Mouse (Mus musculus) limb, embryonic 12.5 days (tissue): Measurements from ENCODE around the gene Glyctk. TPM values are rescaled to one million over a fixed set of nuclear protein-coding genes. Genes with fewer than 3 reads are reported as not detected.
A peak's percentile ranks its signal among the peaks of the same experiment; 100 is the strongest.

Experiments
- ATAC-seq: fragments of 200-750 bp; cut with Nextera tagmentation; 2 replicates; pipeline ENCODE4 v1.8.0; 2017; ENCODE audit warnings: low read depth, moderate TSS enrichment; ENCODE audit not compliant: insufficient number of reproducible peaks, insufficient read depth, low FRiP score, low TSS enrichment
- H3K27ac ChIP-seq: fragments of 300-500 bp; sonication (generic); 2 replicates; pipeline ENCODE4 v1.5.1; 2016; ENCODE audit warnings: mild to moderate bottlenecking, moderate library complexity
- H3K27me3 ChIP-seq: fragments of 300-500 bp; sonication (generic); 2 replicates; pipeline ENCODE4 v1.6.1; 2016; ENCODE audit warnings: mild to moderate bottlenecking, moderate library complexity
- H3K36me3 ChIP-seq: fragments of 300-500 bp; sonication (generic); 2 replicates; pipeline ENCODE4 v1.6.1; 2016; ENCODE audit warnings: mild to moderate bottlenecking, moderate library complexity
- H3K4me1 ChIP-seq: fragments of 300-500 bp; sonication (generic); replicated peaks from 2 replicates; pipeline ENCODE4 v1.6.1; 2016
- H3K4me2 ChIP-seq: fragments of 300-500 bp; sonication (generic); 2 replicates; pipeline ENCODE4 v1.6.1; 2016; ENCODE audit warnings: mild to moderate bottlenecking, moderate library complexity
- H3K4me3 ChIP-seq: fragments of 300-500 bp; sonication (generic); replicated peaks from 2 replicates; pipeline ENCODE4 v1.5.1; 2016; ENCODE audit warnings: mild to moderate bottlenecking
- H3K9ac ChIP-seq: fragments of 300-500 bp; sonication (generic); replicated peaks from 2 replicates; pipeline ENCODE4 v1.6.1; 2016; ENCODE audit warnings: mild to moderate bottlenecking, moderate library complexity
- H3K9me3 ChIP-seq: fragments of 300-500 bp; sonication (generic); 2 replicates; pipeline ENCODE4 v1.6.1; 2016; ENCODE audit warnings: mild to moderate bottlenecking, moderate library complexity
- WGBS: fragments of 180-500 bp; shearing (Covaris S2); methylation state at CpG from one replicate; pipeline ENCODE4 v1.1.7; 2016; 5-methylcytosine and 5-hydroxymethylcytosine counted together
- polyA plus RNA-seq: library from polyadenylated mRNA; unstranded; fragments of >200 nt; fragmentation: Nextera tagmentation; extraction: Ambion mirVana; gene quantifications from 2 replicates; pipeline ENCODE4 v1.2.1, GENCODE M21; 2016

Gene Glyctk
- polyA plus RNA-seq, 1 experiment from 2014 or later: 2.8 TPM

DNA sequence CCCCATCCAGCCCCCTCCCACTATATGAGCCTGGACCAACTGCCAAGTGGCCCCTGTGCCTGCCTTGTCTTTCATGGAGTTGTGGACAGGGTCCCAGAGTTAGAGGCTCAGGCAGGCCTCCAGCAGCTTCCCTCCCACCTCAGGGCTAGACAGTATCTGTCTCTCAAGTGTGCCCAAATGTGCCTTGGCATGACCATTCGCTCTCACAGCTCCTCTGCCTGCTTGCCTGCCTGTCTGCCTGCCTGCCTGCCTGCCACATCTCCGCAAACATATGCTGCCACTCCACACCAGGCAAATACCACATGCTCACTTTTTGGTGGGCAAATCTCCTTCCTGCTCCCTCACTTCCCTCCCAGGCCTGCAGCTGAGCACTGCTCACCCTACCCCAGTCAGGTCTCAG is 12.4 kb downstream of the Glyctk start:
- no peak for ATAC-seq
- Histone ChIP-seq H3K36me3 (no peaks in the 10 kb centered on the region), H3K27me3 (peaks cover 66% of the 10 kb centered on the region), H3K4me2 (no peak overlapping the region), H3K4me3 (no peak overlapping the region), H3K9me3 (no peaks in the 10 kb centered on the region), H3K9ac (no peak overlapping the region), H3K4me1 (peaks cover 22% of the 10 kb centered on the region), H3K27ac (no peak overlapping the region)
- 75% methylated on average over 2 of the region's 2 CpGs for WGBS

DNA sequence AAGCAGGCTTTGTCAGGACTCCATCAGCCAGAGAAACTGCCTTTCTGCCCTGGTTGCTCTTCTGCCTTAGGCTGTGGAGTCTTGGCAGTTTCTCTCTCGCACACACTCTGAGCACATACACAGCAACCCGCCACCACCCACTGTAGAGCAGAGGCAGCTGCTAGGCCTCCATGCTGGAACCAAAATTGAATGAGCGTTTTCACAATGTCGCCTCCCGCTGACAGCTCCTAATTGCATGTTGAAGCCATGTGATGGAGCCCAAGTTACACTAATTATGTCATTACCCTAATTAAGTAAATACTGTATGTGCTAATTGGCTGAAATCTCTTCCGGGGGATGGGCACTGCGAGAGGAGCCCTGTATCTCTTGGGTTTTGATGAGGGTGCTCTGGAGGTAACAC is 13.8 kb downstream of the Glyctk start:
- 73% methylated on average over 7 of the region's 7 CpGs for WGBS
- Histone ChIP-seq H3K27ac (no peak overlapping the region), H3K4me2 (no peak overlapping the region), H3K9me3 (no peaks in the 10 kb centered on the region), H3K27me3 (peaks cover 52% of the 10 kb centered on the region), H3K36me3 (no peaks in the 10 kb centered on the region), H3K4me1 (peaks cover 30% of the 10 kb centered on the region), H3K4me3 (no peak overlapping the region), H3K9ac (no peak overlapping the region)
- no peak for ATAC-seq

DNA sequence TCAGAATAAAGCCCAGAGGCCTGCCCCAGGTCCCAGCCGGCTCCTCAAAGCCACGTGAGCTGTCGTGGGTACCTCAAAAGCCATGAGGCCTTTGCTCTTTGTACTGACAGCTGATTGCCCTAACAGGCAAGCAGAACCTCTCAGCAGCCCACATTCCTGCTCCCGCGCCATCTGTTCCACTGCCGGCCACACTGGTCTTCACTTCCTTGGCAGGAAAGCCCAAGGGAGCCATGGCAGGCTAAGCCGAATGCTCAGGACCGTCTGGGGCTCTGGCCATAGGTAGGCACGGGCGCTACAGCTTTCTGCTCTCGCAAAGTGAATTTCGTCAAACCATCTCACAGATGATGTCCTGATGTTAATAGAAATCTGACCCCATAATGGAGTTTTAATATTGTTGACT is 16.0 kb downstream of the Glyctk start:
- WGBS: 77% methylated on average over 12 of the region's 12 CpGs
- Histone ChIP-seq H3K4me2 (no peak overlapping the region), H3K9me3 (no peaks in the 10 kb centered on the region), H3K9ac (no peak overlapping the region), H3K4me1 (peaks cover 14% of the 10 kb centered on the region), H3K4me3 (no peak overlapping the region), H3K27me3 (peaks cover 30% of the 10 kb centered on the region), H3K36me3 (no peaks in the 10 kb centered on the region), H3K27ac (no peak overlapping the region)
- no peak for ATAC-seq

DNA sequence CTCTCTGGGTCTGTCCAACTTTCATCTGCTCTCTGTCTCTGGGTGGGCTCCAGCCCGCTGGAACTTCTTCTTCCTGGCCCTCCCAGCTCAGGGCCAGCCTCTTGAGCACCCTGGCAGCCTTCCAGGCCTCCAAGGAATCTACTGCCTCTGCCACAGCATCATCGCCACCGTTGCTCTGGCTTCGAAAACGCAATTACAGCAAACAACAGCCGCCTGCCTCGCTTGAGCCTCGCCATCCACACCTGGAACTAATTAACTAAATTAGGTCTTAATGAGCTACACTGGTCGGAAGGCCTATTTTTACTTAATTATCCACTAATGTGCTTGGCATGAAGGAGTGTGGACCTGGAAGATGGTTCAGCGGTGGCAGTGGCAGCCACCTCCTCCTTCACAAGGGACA is 18.2 kb downstream of the Glyctk start:
- no peak overlapping the region for H3K4me3 ChIP-seq
- peaks cover 11% of the 10 kb centered on the region; the same call in 1 of the 2 replicates for H3K27me3 ChIP-seq
- H3K4me1 ChIP-seq: peaks cover 14% of the 10 kb centered on the region
- no peak overlapping the region for H3K4me2 ChIP-seq
- H3K9ac ChIP-seq: no peak overlapping the region
- H3K9me3 ChIP-seq: no peaks in the 10 kb centered on the region
- no peaks in the 10 kb centered on the region for H3K36me3 ChIP-seq
- ATAC-seq: peak; percentile 63; the same call in 1 of the 2 replicates
- 16% methylated on average over 10 of the region's 10 CpGs for WGBS
- H3K27ac ChIP-seq: 0 out of 2 replicates have a peak overlapping the region, but pooled peaks have one; percentile 1

DNA sequence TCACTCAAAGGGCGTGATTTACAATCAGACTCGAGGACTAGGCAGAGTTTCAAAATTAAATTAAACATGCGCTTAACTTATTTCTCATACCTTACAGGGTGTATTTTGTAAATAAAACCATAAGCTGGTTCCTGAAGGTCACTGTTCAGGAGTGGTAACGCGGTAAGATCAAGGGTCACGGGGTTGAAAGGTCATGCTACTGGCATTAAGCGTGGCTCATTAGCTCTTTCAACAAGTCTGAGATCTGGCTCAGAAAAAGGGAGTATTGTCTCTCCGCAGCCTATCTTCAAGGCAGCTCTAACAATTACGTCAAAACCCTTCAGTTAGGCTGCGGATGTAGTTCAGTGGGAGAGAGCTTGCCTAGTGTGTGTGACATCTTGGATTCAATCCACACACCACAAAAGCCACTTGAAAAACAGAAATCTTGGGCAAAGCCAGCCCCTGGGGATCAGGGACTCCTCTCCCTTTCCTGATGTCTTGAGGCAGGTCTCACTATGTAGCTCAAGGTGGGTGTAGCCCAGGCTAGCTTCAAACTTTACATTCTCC is 20.2 kb downstream of the Glyctk start:
- Histone ChIP-seq H3K9me3 (no peaks in the 10 kb centered on the region), H3K27me3 (peaks cover 10% of the 10 kb centered on the region; the same call in 1 of the 2 replicates), H3K4me1 (peaks cover 14% of the 10 kb centered on the region), H3K36me3 (no peaks in the 10 kb centered on the region), H3K27ac (no peak overlapping the region), H3K9ac (no peak overlapping the region), H3K4me3 (no peak overlapping the region), H3K4me2 (no peak overlapping the region)
- no peak for ATAC-seq
- WGBS: 44% methylated on average over 10 of the region's 10 CpGs

DNA sequence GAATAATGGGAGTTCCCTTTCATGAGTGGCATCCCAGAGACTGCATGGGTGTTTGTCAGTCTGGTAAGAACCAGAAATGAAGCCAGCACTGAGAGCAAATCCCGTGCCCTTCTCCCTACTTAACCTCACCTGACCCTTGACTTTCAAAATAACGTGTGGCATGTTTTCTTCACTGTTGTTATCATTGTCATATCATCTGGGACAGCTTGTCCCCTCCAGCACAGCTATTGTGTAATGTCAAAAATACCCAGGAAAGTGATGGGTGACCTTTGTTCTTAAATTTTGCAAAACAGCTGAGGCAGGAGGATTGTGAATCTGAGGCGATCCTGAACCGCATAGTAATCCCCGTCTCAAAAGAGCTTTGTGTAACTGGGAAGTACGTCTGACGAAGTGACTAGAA is 27.7 kb downstream of the Glyctk start:
- Histone ChIP-seq H3K9me3 (no peaks in the 10 kb centered on the region), H3K4me1 (peaks cover 7% of the 10 kb centered on the region; the same call in 1 of the 2 replicates), H3K36me3 (no peaks in the 10 kb centered on the region), H3K4me2 (no peak overlapping the region), H3K27me3 (no peaks in the 10 kb centered on the region), H3K27ac (no peak overlapping the region), H3K4me3 (no peak overlapping the region), H3K9ac (no peak overlapping the region)
- WGBS: 81% methylated on average over 7 of the region's 7 CpGs
- no peak for ATAC-seq

DNA sequence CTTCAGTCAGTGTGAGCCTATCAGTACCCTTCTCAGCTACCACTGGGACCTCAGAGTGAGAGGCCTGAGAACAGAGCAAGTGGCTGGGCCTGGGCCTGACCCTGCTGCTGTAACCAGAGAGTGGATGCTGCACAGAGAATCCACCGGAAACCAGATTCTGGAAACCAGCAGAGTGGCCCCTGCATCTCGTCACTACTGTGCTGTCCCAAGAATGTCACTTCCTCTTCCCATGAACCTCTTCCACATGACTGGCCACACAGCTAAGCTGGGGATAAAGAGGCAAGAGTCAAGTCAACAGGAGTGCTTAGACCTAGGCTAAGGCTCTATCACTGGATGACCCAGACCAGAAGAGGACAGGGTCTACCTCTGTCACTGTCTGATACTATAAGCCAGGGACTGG is 28.9 kb downstream of the Glyctk start:
- H3K4me1 ChIP-seq: peaks cover 7% of the 10 kb centered on the region; the same call in 1 of the 2 replicates
- no peaks in the 10 kb centered on the region for H3K27me3 ChIP-seq
- WGBS: 68% methylated on average over 2 of the region's 2 CpGs
- H3K27ac ChIP-seq: no peak overlapping the region
- no peak overlapping the region for H3K4me2 ChIP-seq
- 0 out of 2 replicates have a peak, but pooled peaks cover 4% of the 10 kb centered on the region for H3K9me3 ChIP-seq
- no peak overlapping the region for H3K4me3 ChIP-seq
- no peak overlapping the region for H3K9ac ChIP-seq
- no peak for ATAC-seq
- no peaks in the 10 kb centered on the region for H3K36me3 ChIP-seq

DNA sequence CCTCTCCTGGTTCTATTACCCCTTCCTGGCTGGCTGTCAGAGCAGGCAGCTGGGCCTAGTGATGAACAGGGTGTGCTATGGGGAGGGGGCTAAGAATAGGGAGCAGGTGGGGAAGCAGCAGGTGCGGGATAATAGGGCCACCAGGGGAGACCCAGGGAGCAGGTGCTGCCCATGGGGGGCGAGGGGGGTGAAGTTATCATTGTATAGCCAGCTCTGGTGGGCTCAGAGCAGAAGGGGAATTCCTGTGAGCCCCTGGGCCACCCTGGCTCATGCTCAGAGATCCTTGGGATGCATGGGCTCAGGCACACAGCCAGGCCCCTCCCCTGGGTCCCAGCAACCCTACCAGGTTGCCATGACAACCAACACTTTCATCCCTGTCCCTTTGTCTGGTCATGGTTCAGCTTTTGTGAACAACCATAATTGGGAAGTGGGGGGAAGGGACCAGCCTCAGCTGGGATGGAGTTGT is 31.1 kb downstream of the Glyctk start:
- Histone ChIP-seq H3K9me3 (0 out of 2 replicates have a peak, but pooled peaks cover 4% of the 10 kb centered on the region), H3K9ac (no peak overlapping the region), H3K4me3 (no peak overlapping the region), H3K27ac (no peak overlapping the region), H3K36me3 (no peaks in the 10 kb centered on the region), H3K4me1 (peaks cover 10% of the 10 kb centered on the region; the same call in 1 of the 2 replicates), H3K27me3 (no peaks in the 10 kb centered on the region), H3K4me2 (no peak overlapping the region)
- ATAC-seq: no peak
- WGBS: 50% methylated on average over 2 of the region's 2 CpGs

DNA sequence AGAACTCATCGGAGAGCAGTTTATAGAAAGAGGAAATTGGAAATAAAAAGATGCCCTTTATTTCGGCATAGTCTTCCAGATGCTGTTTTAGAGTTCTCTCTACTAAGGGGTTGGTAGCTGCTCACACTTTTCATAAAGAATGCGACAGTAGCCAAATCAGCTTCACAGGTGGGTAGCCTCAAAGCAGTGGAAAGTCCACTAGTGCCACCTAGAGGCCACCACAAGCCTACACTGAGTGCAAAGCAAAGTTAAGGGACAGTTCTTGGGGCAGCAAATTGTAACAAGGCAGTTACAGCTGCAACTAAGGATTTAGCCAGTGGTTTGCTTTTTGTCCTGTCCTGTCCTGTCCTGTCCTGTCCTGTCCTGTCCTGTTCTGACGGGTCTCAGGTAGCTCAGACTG is 34.3 kb downstream of the Glyctk start:
- Histone ChIP-seq H3K27ac (no peak overlapping the region), H3K9me3 (0 out of 2 replicates have a peak, but pooled peaks cover 4% of the 10 kb centered on the region), H3K9ac (no peak overlapping the region), H3K4me1 (peaks cover 10% of the 10 kb centered on the region; the same call in 1 of the 2 replicates), H3K36me3 (no peaks in the 10 kb centered on the region), H3K4me2 (no peak overlapping the region), H3K27me3 (no peaks in the 10 kb centered on the region), H3K4me3 (no peak overlapping the region)
- 46% methylated on average over 4 of the region's 4 CpGs for WGBS
- ATAC-seq: no peak

DNA sequence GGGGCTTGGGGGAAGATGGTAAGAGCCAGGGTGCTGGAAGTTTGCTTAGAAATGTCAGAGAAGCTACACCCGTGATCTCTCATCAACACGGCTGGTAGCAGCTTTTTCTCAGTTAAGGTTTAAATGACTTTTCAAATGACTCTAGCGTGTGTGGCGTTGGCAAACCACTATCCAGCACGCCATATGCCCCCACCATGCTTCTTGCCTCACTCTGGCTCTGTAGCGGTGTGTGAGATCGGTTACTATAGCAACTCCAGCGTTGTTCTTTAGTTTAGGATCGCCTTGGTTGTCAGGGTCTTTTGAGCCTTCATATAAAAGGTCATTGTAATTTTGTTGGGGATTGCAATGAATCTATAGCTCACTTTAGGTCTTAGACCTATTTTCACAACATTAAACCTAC is 38.9 kb downstream of the Glyctk start:
- no peak overlapping the region for H3K4me3 ChIP-seq
- H3K36me3 ChIP-seq: no peaks in the 10 kb centered on the region
- H3K4me1 ChIP-seq: 0 out of 2 replicates have a peak, but pooled peaks cover 8% of the 10 kb centered on the region
- H3K9me3 ChIP-seq: no peaks in the 10 kb centered on the region
- ATAC-seq: no peak
- 73% methylated on average over 9 of the region's 9 CpGs for WGBS
- no peak overlapping the region for H3K4me2 ChIP-seq
- no peaks in the 10 kb centered on the region for H3K27me3 ChIP-seq
- H3K27ac ChIP-seq: no peak overlapping the region
- H3K9ac ChIP-seq: no peak overlapping the region

DNA sequence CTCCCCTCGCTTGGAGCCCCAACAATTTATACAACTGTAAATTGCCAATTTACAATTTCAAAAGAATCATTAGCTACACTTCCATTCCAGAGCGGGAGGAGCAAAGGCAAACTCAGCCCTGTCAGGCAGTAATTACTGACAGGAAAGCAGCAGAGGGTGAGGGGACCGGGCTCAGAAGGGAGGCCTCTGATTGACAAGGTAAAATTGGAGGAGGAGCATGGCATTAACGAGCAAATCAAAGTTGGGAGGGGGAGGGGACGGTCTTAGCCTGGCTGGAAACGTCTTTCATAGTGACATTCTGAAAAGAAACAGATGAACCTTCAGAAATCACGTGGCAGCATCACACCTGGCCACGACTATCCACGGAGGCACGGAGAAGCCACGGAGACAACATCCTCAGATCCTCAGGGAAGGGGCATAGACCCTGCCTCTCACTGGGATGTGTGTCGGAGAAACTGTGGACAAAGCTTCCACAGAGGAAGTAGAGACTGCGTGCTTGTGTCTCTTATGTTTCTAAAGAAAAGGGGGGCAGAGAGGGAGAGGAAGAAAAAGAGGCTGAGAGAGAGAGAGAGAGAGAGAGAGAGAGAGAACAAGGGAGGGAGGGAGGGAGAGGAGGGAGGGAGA is 42.0 kb downstream of the Glyctk start:
- Histone ChIP-seq H3K4me3 (no peak overlapping the region), H3K36me3 (no peaks in the 10 kb centered on the region), H3K27me3 (no peaks in the 10 kb centered on the region), H3K4me1 (0 out of 2 replicates have a peak, but pooled peaks cover 4% of the 10 kb centered on the region), H3K9ac (no peak overlapping the region), H3K4me2 (no peak overlapping the region), H3K27ac (no peak overlapping the region), H3K9me3 (0 out of 2 replicates have a peak, but pooled peaks cover 4% of the 10 kb centered on the region)
- 29% methylated on average over 13 of the region's 13 CpGs for WGBS
- ATAC-seq: no peak
